Mouse (Mus musculus): ENCODE data around the gene Zfp189.

The Zfp189 gene

GRCm38 (mm10) chr4:49539665-49540064 is 18.7 kb downstream of the Zfp189 start:
- peak; percentile 49 for DNase-seq (ENCODE audit: low read depth)

GRCm38 (mm10) chr4:49540966-49541365 is 20.0 kb downstream of the Zfp189 start:
- no peak for DNase-seq (ENCODE audit: low read depth)

- no peak for DNase-seq (ENCODE audit: low read depth)
Observed at GRCm38 (mm10) chr4:49546026-49546425, 25.1 kb downstream of the Zfp189 start.

- no peak for DNase-seq (ENCODE audit: low read depth)
Observed at GRCm38 (mm10) chr4:49546873-49547543, 26.0 kb downstream of the Zfp189 start.

GRCm38 (mm10) chr4:49547544-49548219 is 26.7 kb downstream of the Zfp189 start:
- no peak for DNase-seq (ENCODE audit: low read depth)

- DNase-seq (ENCODE audit: low read depth): no peak
Observed at GRCm38 (mm10) chr4:49549383-49549782, 28.4 kb downstream of the Zfp189 start, which contains the start of gene Aldob. Gene Aldob, minus strand, starts transcription at chr4:49549546.

- DNase-seq (ENCODE audit: low read depth): no peak
Observed at GRCm38 (mm10) chr4:49553380-49553779, 32.4 kb downstream of the Zfp189 start.

- DNase-seq (ENCODE audit: low read depth): no peak
Observed at GRCm38 (mm10) chr4:49557375-49557774, 36.4 kb downstream of the Zfp189 start.

GRCm38 (mm10) chr4:49558181-49558580 is 37.2 kb downstream of the Zfp189 start:
- no peak for DNase-seq (ENCODE audit: low read depth)

GRCm38 (mm10) chr4:49559915-49560772 is 39.2 kb downstream of the Zfp189 start:
- DNase-seq (ENCODE audit: low read depth): no peak

- DNase-seq (ENCODE audit: low read depth): peak; percentile 84
Observed at GRCm38 (mm10) chr4:49567613-49568012, 46.6 kb downstream of the Zfp189 start.

- DNase-seq (ENCODE audit: low read depth): peak; percentile 31
Observed at GRCm38 (mm10) chr4:49572194-49572593, 51.2 kb downstream of the Zfp189 start.

Measured in 416B (cell line).